Mouse (Mus musculus) gastrocnemius, adult 18-20 months (tissue): ENCODE data around the gene Cmas. TPM values are rescaled to one million over a fixed set of nuclear protein-coding genes. Genes with fewer than 3 reads are reported as not detected.
A peak's percentile ranks its signal among the peaks of the same experiment; 100 is the strongest.

Experiments used
- DNase-seq: peaks from one replicate; pipeline ENCODE4 v3.0.0; 2021; ENCODE audit warnings: low spot score
- total RNA-seq, 2 experiments: library from RNA; stranded (reverse); gene quantifications; 2 replicates each; pipeline ENCODE4 v1.2.3; 2021

Gene Cmas
- total RNA-seq, 2 experiments from 2014 or later = 27.0 to 30.1 TPM

DNA sequence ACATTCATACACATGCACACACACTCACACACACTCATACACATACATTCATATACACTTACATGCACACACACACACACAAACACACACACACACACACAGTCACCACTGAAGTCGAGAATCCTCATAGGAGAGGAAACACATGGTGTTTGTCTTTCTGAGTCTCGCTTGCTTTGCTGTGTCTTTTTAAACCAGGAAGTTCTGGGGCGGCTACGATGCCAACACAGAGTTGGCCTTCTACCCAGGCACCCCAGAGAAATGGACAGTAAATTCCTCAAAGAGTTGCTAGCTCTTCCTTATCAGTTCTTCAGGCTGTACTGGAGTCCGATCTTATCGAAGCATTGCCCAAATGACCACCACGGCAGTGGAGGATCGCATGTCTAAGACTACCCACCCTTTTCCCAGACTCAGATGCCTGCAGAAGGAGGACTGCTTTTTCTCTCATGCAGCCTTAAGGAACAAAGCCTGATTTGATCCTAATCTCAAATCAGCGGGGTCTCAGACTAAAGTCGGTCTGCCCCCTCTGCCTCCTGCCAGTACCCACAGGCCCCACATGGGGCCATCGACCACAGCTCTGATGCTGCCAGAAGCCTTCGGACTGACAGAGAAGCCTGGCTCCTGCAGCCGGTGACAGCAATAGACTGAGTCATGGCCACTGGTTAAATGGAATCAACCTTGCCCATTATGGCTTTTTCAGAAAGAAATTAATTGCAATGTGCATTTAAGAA is 35.9 kb downstream of the Cmas start:
- no peak for DNase-seq

DNA sequence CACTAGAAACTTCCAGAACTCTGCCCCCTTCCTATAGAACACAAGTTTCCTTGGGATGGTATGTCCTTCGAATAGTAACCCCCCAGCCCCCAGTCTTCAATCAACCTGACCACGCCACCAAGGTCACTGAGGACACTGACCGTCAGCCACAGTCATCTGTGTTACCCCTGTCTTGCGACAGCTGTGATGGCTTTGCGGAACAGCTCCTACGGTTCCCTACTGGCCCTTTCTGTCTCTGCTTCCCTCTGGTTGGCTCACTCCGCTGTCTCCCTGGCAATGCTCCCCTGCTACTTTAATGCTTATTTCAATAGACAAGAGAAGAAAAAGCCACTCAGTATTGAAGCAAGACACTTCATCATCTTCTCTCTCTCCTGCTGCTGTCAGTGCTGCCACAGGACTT is 37.0 kb downstream of the Cmas start:
- DNase-seq = no peak

- no peak for DNase-seq
Observed at GRCm38 (mm10) chr6:142795087-142795486, 38.6 kb downstream of the Cmas start.

DNA sequence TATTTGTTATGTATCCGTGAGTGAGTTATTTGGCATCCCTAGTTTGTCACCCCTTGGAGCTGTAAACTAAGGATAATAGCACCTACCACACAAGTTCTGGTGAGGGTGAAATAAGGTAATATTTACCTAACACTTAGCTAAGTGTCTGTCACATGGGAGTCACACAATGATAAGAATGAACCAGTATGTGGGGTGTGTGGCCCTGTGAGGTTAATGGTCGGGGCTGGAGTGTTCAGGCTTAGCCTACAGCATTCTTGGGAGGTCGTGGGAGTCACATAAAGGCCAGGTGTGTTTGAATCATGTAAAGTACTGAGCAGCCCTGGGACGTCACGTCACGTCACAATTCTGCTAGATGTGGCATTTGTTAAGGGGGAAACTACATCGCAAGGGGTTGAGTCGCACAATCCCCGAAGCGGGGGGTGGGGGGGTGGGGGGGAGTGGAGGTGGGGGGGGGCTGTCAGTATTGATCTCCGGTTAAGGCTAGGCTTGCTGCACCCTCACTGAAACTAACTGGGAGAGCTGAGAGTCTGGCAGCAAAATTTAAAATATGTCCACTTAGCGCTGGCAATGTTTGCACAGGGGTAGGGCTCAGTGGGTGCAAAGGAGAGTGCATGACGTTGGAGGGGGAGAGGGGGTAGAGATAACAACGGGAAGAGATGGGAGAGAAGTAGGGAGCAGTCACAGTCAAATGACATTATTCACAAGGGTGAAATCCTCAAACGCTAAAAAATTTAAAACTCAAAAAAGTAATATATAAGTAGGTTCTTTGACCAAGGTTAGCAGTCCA is 39.4 kb downstream of the Cmas start:
- no peak for DNase-seq

DNA sequence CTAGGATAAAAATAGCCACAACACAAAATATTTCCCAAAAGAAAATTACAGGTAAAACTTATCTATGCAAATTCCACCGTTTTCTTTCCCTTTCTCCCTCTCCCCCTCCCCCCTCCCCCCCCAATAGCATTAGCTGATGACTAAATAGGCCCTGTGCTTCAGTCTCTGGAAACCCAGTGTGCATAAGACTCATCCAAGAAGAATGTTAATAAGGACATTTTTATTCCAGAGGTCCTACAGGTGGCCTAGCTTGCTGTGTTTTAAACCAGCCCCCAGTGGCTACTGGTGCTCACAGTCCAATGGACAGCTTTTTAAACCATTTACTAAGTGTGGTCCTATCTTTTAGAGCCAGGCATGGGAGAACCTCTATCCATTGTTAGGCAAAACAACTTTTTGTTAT is 41.5 kb downstream of the Cmas start:
- DNase-seq = no peak

DNA sequence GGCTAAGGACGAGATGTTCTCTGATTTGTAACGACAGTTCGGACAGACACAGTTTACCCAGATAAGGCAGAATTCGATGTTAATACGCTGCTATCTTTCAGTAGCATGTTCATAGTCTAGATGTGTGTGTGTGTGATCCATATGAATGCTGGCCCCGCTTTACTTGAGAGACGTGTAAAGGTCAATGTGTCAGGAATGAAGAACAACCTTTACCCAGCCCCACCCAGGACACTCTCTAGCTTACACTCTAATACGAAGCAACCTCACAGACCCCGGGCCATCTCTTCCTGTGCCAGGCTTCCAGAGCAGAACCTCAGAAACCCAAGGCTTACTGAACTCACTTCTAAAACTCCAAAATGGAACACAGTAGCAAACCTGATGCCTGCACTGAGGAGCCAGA is 42.4 kb downstream of the Cmas start:
- no peak for DNase-seq

- DNase-seq = no peak
Observed at GRCm38 (mm10) chr6:142799704-142800374, 43.4 kb downstream of the Cmas start.

DNA sequence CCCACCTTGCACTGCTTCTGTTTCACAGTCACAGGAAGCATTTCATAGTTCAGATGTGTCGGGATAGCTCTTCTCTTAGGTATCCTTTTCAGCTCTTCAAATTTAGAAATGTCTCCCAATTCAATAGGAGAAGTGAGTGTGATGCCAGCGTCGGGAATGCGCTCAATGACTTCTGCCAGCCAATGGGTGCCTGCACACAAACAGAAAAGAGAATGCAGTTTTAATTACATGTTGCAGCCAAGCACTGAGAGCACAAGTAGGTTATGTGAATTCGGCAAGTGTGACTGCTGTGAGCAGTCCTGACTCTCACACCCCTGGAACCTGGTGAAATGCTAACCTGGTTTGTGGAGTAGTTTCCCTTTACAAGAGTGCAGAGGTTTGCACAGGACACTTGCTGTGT is 45.2 kb downstream of the Cmas start:
- DNase-seq = no peak

DNA sequence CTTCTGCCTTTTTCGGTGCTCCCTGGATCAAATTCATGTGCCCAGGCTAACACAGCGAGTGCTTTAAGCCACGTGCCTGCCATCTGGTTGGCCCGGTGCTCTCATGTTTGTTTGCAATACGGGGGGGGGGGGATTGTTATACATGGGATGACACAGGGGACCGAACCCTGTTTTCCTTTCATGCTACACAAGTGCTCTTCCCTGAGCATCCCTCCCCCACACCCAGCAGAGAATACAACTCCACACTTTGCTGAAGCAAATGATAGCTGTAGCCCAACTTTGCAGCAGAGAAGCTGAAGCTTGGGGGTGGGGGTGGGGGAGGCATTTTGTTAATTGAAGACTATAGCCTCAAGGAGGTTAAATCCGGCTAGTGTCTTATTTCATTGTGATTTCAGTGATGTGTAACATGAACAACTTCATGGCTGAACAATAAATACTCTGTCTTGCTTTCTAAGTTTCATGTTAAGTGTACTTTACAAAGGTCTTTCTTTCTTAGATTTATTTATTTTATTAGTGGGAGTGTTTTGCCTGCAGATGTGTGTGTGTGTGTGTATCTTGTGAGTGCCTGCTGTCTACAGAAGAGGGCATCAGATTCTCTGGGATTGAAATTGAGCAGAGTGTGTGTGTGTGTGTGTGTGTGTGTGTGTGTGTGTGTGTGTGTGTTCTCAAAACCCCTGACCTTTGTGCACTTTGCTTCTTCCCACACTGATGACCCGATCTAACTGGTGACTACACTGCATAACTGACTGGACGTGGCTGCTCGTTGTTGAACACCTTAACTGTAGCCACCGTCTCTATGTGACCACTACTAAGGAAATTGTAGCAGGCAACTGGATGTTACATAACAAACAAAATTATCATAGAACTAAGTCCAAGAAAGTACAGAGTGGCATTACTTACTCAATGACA is 46.4 kb downstream of the Cmas start:
- no peak for DNase-seq

DNA sequence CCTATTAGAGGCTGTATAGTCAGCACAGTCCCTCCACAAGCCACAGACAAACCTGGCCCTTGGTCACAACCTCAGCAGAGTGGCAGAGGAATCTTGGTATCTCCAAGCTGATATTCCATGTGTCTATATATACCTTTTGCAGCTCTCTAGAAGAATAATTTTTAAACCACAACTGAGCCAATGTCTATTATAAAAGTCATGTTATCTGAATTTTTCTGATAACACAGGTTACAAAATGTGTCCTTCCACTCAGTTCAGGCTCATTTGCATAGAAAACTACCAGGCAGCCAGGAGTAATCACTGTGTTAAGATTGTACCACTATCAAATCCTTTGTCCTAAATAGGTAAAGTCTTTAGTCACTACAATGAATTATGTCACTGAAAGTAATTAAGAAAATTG is 47.9 kb downstream of the Cmas start, which contains the start of gene Sult6b2:
Sult6b2 (minus strand) TSS at position 101 of the 400 bp plus-strand sequence.
- no peak for DNase-seq

- no peak for DNase-seq
Observed at GRCm38 (mm10) chr6:142806326-142806725, 49.8 kb downstream of the Cmas start.

DNA sequence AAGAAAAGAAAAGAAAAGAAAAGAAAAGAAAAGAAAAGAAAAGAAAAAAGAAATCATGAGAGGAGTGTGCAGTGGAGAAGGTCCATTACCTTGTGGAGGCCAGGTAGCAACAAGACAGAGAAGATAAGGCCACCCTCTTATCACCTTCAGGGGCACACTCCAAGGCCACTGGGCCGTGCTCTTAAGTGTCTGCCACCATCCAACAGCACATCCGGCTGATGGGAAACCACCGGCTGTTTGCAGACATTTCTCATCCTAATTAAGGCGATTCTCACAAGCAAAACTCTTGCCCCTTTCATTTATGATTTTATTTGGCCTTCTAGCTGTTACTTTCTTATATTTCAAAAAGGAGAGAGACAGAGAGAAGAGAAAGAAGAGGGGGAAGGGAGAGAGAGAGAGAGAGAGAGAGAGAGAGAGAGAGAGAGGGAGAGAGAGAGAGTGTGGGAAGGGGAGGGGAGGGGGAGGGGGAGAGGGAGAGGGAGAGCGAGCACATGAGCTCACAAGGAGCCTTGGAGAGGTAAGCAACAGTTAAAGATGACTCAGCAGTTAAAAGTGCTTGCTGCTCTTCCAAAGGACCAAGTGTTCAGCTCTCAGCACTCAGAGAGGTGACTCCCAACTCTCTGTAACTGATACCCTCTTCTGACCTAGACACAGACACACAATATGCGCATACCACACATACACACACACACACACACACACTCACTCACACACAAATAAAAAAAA is 53.0 kb downstream of the Cmas start:
- DNase-seq = no peak

- DNase-seq = no peak
Observed at GRCm38 (mm10) chr6:142810239-142810638, 53.8 kb downstream of the Cmas start.

- DNase-seq = no peak
Observed at GRCm38 (mm10) chr6:142812969-142813368, 56.5 kb downstream of the Cmas start.

- DNase-seq = no peak
Observed at GRCm38 (mm10) chr6:142814011-142814410, 57.5 kb downstream of the Cmas start.

GRCm38 (mm10) chr6:142814495-142814921 is 58.0 kb downstream of the Cmas start:
- peak; percentile 69 for DNase-seq

GRCm38 (mm10) chr6:142815513-142815912 is 59.0 kb downstream of the Cmas start:
- DNase-seq = no peak

- no peak for DNase-seq
Observed at GRCm38 (mm10) chr6:142818306-142818705, 61.8 kb downstream of the Cmas start.

- no peak for DNase-seq
Observed at GRCm38 (mm10) chr6:142823008-142823787, 66.7 kb downstream of the Cmas start.
